Mouse (Mus musculus): Measurements from ENCODE around the gene Prss53. TPM values are rescaled to one million over a fixed set of nuclear protein-coding genes. Genes with fewer than 3 reads are reported as not detected.

Gene Prss53
- polyA plus RNA-seq, 1 experiment from 2014 or later = 1.4 TPM

GRCm38 (mm10) chr7:127895442-127895841 is 4.7 kb upstream of the Prss53 start, which contains the start of the genes Gm21974 and Vkorc1:
Gm21974 (minus strand) TSS chr7:127895454.
Vkorc1 (minus strand) TSS chr7:127895617.
- peak within 1 kb of the TSS; percentile 46 for H3K9ac ChIP-seq (replicated peaks; ENCODE audit: low read depth, low read length)
- H3K4me1 ChIP-seq (ENCODE audit: control insufficient read depth, insufficient read depth, low read length) = peaks cover 6% of the 10 kb centered on the region
- H3K4me3 ChIP-seq (ENCODE audit: low read depth, low read length) = peak within 1 kb of the TSS; percentile 67
- H3K9me3 ChIP-seq (ENCODE audit: control insufficient read depth, low read depth, low read length) = no peaks in the 10 kb centered on the region
- peak; percentile 97 for ATAC-seq (ENCODE audit: insufficient number of reproducible peaks, insufficient read depth, low FRiP score, low read depth)
- H3K36me3 ChIP-seq (ENCODE audit: control insufficient read depth, insufficient read depth, low read length) = peaks cover 17% of the 10 kb centered on the region; the same call in 1 of the 2 replicates
- H3K27ac ChIP-seq (ENCODE audit: low read length) = peak within 1 kb of the TSS; percentile 77; the same call in 1 of the 2 replicates
- under 1% methylated on average over 26 of the region's 26 CpGs for WGBS
- no peaks in the 10 kb centered on the region for H3K27me3 ChIP-seq (ENCODE audit: control insufficient read depth, insufficient read depth, low read length)
- peak within 1 kb of the TSS; percentile 75 for H3K4me2 ChIP-seq (replicated peaks; ENCODE audit: low read depth, low read length)

GRCm38 (mm10) chr7:127894480-127894879 is 3.7 kb upstream of the Prss53 start:
- H3K36me3 ChIP-seq (ENCODE audit: control insufficient read depth, insufficient read depth, low read length) = peaks cover 17% of the 10 kb centered on the region; the same call in 1 of the 2 replicates
- H3K27me3 ChIP-seq (ENCODE audit: control insufficient read depth, insufficient read depth, low read length) = no peaks in the 10 kb centered on the region
- ATAC-seq (ENCODE audit: insufficient number of reproducible peaks, insufficient read depth, low FRiP score, low read depth) = no peak
- WGBS = 60% methylated on average over 5 of the region's 5 CpGs
- H3K27ac ChIP-seq (ENCODE audit: low read length) = no peak overlapping the region
- H3K9ac ChIP-seq (replicated peaks; ENCODE audit: low read depth, low read length) = peak overlapping the region; percentile 46
- peak overlapping the region; percentile 67 for H3K4me3 ChIP-seq (ENCODE audit: low read depth, low read length)
- no peaks in the 10 kb centered on the region for H3K9me3 ChIP-seq (ENCODE audit: control insufficient read depth, low read depth, low read length)
- H3K4me1 ChIP-seq (ENCODE audit: control insufficient read depth, insufficient read depth, low read length) = peaks cover 6% of the 10 kb centered on the region
- peak overlapping the region; percentile 75 for H3K4me2 ChIP-seq (replicated peaks; ENCODE audit: low read depth, low read length)

GRCm38 (mm10) chr7:127888821-127889220 is 1.9 kb downstream of the Prss53 start:
- Histone ChIP-seq H3K36me3 (ENCODE audit: control insufficient read depth, insufficient read depth, low read length) (peaks cover 55% of the 10 kb centered on the region), H3K4me2 (replicated peaks; ENCODE audit: low read depth, low read length) (no peak overlapping the region), H3K9ac (replicated peaks; ENCODE audit: low read depth, low read length) (no peak overlapping the region), H3K27ac (ENCODE audit: low read length) (no peak overlapping the region), H3K4me3 (ENCODE audit: low read depth, low read length) (no peak overlapping the region), H3K4me1 (ENCODE audit: control insufficient read depth, insufficient read depth, low read length) (peaks cover under 1% of the 10 kb centered on the region; the same call in 1 of the 2 replicates), H3K27me3 (ENCODE audit: control insufficient read depth, insufficient read depth, low read length) (no peaks in the 10 kb centered on the region), H3K9me3 (ENCODE audit: control insufficient read depth, low read depth, low read length) (no peaks in the 10 kb centered on the region)
- WGBS = 72% methylated on average over 3 of the region's 3 CpGs
- no peak for ATAC-seq (ENCODE audit: insufficient number of reproducible peaks, insufficient read depth, low FRiP score, low read depth)

GRCm38 (mm10) chr7:127887781-127888180 is 3.0 kb downstream of the Prss53 start:
- ATAC-seq (ENCODE audit: insufficient number of reproducible peaks, insufficient read depth, low FRiP score, low read depth) = no peak
- 82% methylated on average over 3 of the region's 3 CpGs for WGBS
- Histone ChIP-seq H3K9me3 (ENCODE audit: control insufficient read depth, low read depth, low read length) (no peaks in the 10 kb centered on the region), H3K9ac (replicated peaks; ENCODE audit: low read depth, low read length) (no peak overlapping the region), H3K4me2 (replicated peaks; ENCODE audit: low read depth, low read length) (no peak overlapping the region), H3K4me1 (ENCODE audit: control insufficient read depth, insufficient read depth, low read length) (peaks cover 4% of the 10 kb centered on the region; the same call in 1 of the 2 replicates), H3K4me3 (ENCODE audit: low read depth, low read length) (no peak overlapping the region), H3K27ac (ENCODE audit: low read length) (no peak overlapping the region), H3K36me3 (ENCODE audit: control insufficient read depth, insufficient read depth, low read length) (peaks cover 60% of the 10 kb centered on the region), H3K27me3 (ENCODE audit: control insufficient read depth, insufficient read depth, low read length) (no peaks in the 10 kb centered on the region)

- no peak for ATAC-seq (ENCODE audit: insufficient number of reproducible peaks, insufficient read depth, low FRiP score, low read depth)
- Histone ChIP-seq H3K9me3 (ENCODE audit: control insufficient read depth, low read depth, low read length) (no peaks in the 10 kb centered on the region), H3K4me3 (ENCODE audit: low read depth, low read length) (no peak overlapping the region), H3K4me2 (replicated peaks; ENCODE audit: low read depth, low read length) (no peak overlapping the region), H3K27me3 (ENCODE audit: control insufficient read depth, insufficient read depth, low read length) (no peaks in the 10 kb centered on the region), H3K9ac (replicated peaks; ENCODE audit: low read depth, low read length) (no peak overlapping the region), H3K27ac (ENCODE audit: low read length) (no peak overlapping the region), H3K4me1 (ENCODE audit: control insufficient read depth, insufficient read depth, low read length) (peaks cover 4% of the 10 kb centered on the region; the same call in 1 of the 2 replicates), H3K36me3 (ENCODE audit: control insufficient read depth, insufficient read depth, low read length) (peaks cover 59% of the 10 kb centered on the region)
- 85% methylated on average over 8 of the region's 8 CpGs for WGBS
Observed at GRCm38 (mm10) chr7:127887191-127887590, 3.6 kb downstream of the Prss53 start.

- Histone ChIP-seq H3K27ac (ENCODE audit: low read length) (no peak overlapping the region), H3K4me3 (ENCODE audit: low read depth, low read length) (no peak overlapping the region), H3K4me2 (replicated peaks; ENCODE audit: low read depth, low read length) (no peak overlapping the region), H3K27me3 (ENCODE audit: control insufficient read depth, insufficient read depth, low read length) (no peaks in the 10 kb centered on the region), H3K9ac (replicated peaks; ENCODE audit: low read depth, low read length) (no peak overlapping the region), H3K9me3 (ENCODE audit: control insufficient read depth, low read depth, low read length) (no peaks in the 10 kb centered on the region), H3K36me3 (ENCODE audit: control insufficient read depth, insufficient read depth, low read length) (peaks cover 63% of the 10 kb centered on the region), H3K4me1 (ENCODE audit: control insufficient read depth, insufficient read depth, low read length) (peaks cover 4% of the 10 kb centered on the region; the same call in 1 of the 2 replicates)
- no peak for ATAC-seq (ENCODE audit: insufficient number of reproducible peaks, insufficient read depth, low FRiP score, low read depth)
- 87% methylated on average over 6 of the region's 6 CpGs for WGBS
Observed at GRCm38 (mm10) chr7:127886551-127886950, 4.2 kb downstream of the Prss53 start.

- Histone ChIP-seq H3K4me2 (replicated peaks; ENCODE audit: low read depth, low read length) (no peak overlapping the region), H3K27ac (ENCODE audit: low read length) (no peak overlapping the region), H3K27me3 (ENCODE audit: control insufficient read depth, insufficient read depth, low read length) (no peaks in the 10 kb centered on the region), H3K4me1 (ENCODE audit: control insufficient read depth, insufficient read depth, low read length) (peaks cover 4% of the 10 kb centered on the region; the same call in 1 of the 2 replicates), H3K36me3 (ENCODE audit: control insufficient read depth, insufficient read depth, low read length) (peaks cover 67% of the 10 kb centered on the region), H3K9ac (replicated peaks; ENCODE audit: low read depth, low read length) (no peak overlapping the region), H3K9me3 (ENCODE audit: control insufficient read depth, low read depth, low read length) (no peaks in the 10 kb centered on the region), H3K4me3 (ENCODE audit: low read depth, low read length) (no peak overlapping the region)
- no peak for ATAC-seq (ENCODE audit: insufficient number of reproducible peaks, insufficient read depth, low FRiP score, low read depth)
- WGBS = 64% methylated on average over 6 of the region's 6 CpGs
Observed at GRCm38 (mm10) chr7:127885951-127886350, 4.8 kb downstream of the Prss53 start.

- H3K36me3 ChIP-seq (ENCODE audit: control insufficient read depth, insufficient read depth, low read length) = peaks cover 70% of the 10 kb centered on the region
Observed at GRCm38 (mm10) chr7:127880431-127880830, 10.3 kb downstream of the Prss53 start.

GRCm38 (mm10) chr7:127879301-127879700 is 11.5 kb downstream of the Prss53 start:
- Histone ChIP-seq H3K27me3 (ENCODE audit: control insufficient read depth, insufficient read depth, low read length) (no peaks in the 10 kb centered on the region), H3K27ac (ENCODE audit: low read length) (no peak overlapping the region), H3K9me3 (ENCODE audit: control insufficient read depth, low read depth, low read length) (no peaks in the 10 kb centered on the region), H3K4me1 (ENCODE audit: control insufficient read depth, insufficient read depth, low read length) (peaks cover 15% of the 10 kb centered on the region; the same call in 1 of the 2 replicates), H3K4me2 (replicated peaks; ENCODE audit: low read depth, low read length) (no peak overlapping the region), H3K4me3 (ENCODE audit: low read depth, low read length) (no peak overlapping the region), H3K9ac (replicated peaks; ENCODE audit: low read depth, low read length) (no peak overlapping the region), H3K36me3 (ENCODE audit: control insufficient read depth, insufficient read depth, low read length) (peaks cover 61% of the 10 kb centered on the region)
- no peak for ATAC-seq (ENCODE audit: insufficient number of reproducible peaks, insufficient read depth, low FRiP score, low read depth)
- WGBS = 92% methylated on average over 9 of the region's 9 CpGs

More at GRCm38 (mm10) chr7:127880431-127880830, 10.3 kb downstream of the Prss53 start:
- peaks cover 11% of the 10 kb centered on the region; the same call in 1 of the 2 replicates for H3K4me1 ChIP-seq (ENCODE audit: control insufficient read depth, insufficient read depth, low read length)
- H3K9me3 ChIP-seq (ENCODE audit: control insufficient read depth, low read depth, low read length) = no peaks in the 10 kb centered on the region
- H3K9ac ChIP-seq (replicated peaks; ENCODE audit: low read depth, low read length) = no peak overlapping the region
- H3K4me2 ChIP-seq (replicated peaks; ENCODE audit: low read depth, low read length) = no peak overlapping the region
- WGBS = 83% methylated on average over 12 of the region's 12 CpGs
- ATAC-seq (ENCODE audit: insufficient number of reproducible peaks, insufficient read depth, low FRiP score, low read depth) = no peak
- H3K27me3 ChIP-seq (ENCODE audit: control insufficient read depth, insufficient read depth, low read length) = no peaks in the 10 kb centered on the region
- no peak overlapping the region for H3K27ac ChIP-seq (ENCODE audit: low read length)
- H3K4me3 ChIP-seq (ENCODE audit: low read depth, low read length) = no peak overlapping the region

Measured in stomach, embryonic 14.5 days (tissue).